Mouse (Mus musculus): ENCODE data around the gene Mllt1. TPM values are rescaled to one million over a fixed set of nuclear protein-coding genes. Genes with fewer than 3 reads are reported as not detected.

Mllt1 gene
- polyA plus RNA-seq, 1 experiment = 34.5 TPM

DNA sequence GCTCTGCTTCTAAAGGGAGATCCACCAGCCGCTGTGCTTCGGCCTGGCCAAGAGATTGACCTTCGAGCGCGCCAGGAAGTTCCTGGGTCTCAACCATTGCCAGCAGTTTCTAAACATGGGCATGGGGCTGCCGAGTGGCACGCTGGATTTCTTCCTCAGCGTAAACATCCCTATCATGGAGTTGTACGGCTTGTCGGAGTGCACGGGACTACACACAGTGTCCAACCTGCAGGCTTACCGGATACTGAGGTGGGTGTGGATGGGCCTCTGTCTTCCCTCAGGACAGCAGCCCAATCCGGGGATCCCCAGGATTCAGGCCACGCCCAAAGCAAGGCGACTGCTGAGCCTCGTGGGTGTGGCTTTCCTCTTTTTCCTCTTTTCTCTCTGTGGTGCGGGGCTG is 51.6 kb downstream of the Mllt1 start:
- DNase-seq (ENCODE audit: low spot score) = no peak

DNA sequence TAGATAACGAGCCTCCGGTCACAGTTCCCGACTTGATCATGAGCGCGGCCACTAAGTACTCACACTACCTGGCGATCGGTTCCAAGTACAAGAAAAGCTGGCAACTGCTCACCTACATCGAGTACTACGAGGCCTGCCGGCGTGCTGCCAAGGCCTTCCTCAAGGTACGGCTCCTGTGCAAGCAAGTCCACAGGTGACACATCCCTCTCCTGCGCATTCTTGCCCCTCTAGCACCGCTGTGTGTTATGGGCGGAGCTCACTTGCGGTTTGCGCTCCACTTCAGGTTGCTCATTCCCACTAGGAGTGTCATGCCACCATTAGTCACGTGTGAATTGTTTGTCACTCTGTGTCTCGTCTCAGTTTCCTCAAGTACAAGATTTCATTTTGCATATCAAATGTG is 57.8 kb downstream of the Mllt1 start:
- no peak for DNase-seq (ENCODE audit: low spot score)

DNA sequence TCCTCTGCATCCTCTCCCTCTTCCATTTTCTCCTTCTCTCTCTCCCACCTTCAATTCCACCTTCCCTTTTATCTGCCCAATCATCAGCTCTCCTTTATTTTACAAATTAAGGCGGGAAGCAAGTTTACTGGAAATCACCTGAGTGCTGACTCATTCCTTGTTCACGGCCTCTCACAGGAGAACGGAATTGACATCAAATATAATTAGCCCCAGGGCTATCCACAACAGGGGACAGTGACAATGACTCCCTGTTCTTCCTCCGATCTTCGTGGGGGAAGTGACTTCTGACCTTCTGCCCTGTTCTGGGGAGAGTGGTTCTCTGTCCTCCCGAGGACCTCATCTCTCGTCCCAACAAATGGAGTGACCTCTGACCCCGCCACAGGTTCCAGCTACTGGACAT is 58.2 kb downstream of the Mllt1 start:
- no peak for DNase-seq (ENCODE audit: low spot score)

DNA sequence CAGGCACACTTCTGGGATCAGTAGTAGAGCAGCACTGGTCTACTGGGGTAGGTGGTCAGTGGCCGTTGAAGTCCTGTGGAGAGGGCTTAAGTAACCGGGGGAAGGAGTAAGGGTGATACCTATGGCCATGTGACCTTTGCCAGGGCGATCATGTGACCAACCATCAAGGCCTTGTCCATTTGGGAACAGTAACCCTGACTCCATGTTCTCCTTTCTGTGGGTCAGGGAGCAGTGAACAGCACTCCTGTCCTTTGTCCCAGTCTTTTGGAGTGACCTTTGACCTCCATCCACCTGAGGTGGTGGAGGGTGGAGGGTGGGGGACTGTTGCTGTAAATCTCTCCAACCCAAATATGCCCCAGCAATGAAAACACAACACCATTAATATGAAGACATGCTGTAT is 58.8 kb downstream of the Mllt1 start:
- no peak for DNase-seq (ENCODE audit: low spot score)

DNA sequence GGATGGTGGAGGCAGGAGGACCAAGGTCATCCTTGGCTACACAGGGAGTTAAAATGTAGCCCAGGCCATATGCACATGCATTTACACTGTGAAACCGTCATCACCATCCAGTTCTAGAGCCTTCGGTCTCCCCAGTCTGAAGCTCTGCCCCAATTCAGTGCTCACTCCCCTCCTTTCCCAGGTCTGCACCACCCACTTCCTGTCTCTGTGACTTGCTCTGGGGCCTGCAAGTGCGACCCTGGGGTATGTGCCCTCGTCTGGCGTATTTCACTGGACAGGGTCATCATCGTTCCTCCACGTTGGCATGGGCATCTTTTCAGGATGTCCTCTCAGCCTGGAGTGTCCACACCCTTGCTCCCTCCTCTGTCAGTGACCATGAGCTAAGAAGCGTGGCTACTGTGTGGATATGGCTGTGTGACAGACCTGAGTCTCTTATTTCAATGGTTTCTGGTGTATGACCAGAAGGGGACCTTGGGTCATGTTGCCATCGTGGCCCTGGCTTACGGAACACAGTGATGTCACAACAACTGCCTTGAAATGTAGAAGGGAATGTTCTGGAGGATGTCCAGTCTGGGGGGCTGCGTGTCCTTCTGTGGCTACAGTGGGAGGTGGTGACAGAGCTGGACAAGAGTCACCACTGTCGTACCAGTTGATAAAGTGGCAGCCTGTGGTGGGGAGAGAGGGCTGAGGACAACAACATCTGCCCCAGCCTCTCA is 60.1 kb downstream of the Mllt1 start, which contains the start of gene 1700061G19Rik:
Gene 1700061G19Rik, plus strand, starts transcription at position 542 of the 716 bp plus-strand sequence.
- DNase-seq (ENCODE audit: low spot score) = no peak

DNA sequence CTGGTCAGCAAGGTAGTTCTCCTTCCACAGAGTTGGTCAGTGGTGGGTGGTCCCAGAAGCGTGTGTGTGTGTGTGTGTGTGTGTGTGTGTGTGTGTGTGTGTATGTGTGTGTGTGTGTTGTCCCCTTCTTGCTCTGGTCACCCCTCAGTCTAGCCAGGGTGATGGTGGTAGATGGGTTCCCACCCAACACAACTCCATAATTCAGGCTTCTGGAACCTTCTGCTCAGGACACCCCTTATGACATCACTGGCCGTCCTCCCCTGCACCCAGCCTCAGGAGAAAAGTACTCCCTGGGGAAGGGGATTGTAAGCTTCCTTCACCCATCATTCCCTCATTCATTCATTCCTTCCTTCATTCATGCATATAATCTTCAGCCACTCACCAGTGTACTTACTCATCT is 61.0 kb downstream of the Mllt1 start, which contains the start of gene Acsbg2:
Gene Acsbg2, minus strand, starts transcription at position 211 of the 400 bp plus-strand sequence.
- DNase-seq (ENCODE audit: low spot score) = no peak

DNA sequence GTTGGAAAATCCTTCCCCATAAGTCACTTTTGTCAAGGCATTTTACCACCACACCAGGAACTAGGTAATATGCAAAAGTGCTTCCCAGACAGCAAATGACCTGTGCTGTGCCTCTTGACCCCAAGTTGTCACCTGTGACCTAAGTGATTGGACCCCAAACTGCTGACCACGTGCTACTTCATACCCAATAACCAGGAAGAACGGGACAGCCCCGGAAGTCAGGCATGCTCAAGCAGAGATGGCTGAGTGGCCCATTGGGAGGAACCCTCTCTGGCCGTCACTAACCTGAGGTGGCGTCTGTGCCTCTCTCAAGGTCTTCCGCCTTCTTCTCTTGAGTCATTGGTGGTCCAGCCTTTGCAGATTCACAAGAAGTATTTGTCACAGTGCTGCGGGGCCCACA is 62.7 kb downstream of the Mllt1 start:
- no peak for DNase-seq (ENCODE audit: low spot score)

DNA sequence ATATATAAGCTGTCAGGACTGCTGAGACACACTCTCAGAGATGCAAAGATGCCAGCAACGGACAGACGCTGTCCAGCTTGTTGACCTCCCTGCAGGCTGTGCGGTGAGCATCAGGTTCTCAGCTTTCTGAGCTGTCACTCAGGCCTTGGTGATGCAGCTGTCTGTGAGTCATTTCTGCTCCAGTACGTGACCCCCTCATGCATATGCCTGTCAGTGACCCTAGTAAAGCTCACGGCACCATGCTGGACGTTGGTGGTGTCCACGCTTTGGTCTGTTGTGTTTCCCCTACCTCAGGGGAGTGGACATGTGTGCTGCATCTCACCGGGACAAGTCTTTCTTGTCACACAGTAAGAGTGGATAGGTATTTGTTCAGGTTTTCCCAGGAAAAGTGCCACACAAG is 63.4 kb downstream of the Mllt1 start:
- DNase-seq (ENCODE audit: low spot score) = no peak

DNA sequence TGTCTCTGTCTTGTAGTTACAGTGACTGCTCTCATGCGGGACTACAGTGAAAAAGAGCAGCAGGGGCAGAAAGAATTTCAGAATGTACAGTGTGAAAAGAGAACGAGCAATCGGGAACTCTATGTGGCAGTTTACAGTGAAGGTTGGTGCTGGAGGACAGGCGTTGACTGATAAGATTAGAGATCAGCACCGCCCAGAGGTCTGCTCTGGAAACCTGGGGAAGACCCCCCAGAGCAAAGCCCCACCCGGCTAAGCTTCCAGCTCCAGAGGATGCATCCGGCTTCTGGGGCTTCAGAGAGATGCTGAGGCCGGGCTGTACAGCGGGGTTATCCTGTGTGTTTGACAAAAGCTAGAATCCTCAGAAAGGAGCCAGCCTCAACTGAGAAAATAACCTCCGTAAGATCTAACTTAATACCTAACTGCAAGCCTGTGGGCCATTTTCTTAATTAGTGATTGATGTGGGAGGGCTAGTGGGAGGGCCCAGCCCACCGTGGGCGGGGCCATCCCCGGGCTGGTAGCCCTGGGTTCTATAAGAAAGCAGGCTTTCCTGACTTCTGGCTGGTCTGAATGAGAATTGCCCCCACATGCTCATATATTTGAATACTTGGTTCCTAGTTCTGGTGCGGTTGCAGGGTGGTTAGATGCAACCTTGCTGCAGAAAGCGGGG is 64.8 kb downstream of the Mllt1 start:
- DNase-seq (ENCODE audit: low spot score) = no peak

DNA sequence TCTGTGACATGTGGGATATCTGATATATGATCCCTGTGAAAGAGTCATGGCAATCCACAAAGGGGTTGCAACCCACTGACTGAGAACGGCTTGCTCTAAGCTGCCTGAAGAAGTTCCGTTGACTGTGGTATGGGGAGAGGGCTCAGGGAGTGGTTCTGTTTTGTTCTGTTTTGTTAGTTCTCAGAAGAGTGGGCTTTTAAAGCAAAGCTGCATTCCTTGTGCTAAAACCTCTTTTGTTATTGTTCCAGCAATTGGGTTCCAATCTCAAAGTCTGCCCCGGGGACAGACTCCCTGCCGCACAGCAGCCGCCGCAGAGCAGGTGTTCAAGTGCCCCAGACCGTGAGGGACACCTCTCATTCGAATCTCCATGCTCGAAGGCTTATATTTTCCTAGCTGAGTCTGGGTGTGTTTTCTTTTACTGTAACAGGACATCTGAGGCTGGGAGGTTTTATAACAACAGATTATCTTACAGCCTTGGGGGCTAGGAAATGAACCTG is 65.7 kb downstream of the Mllt1 start:
- DNase-seq (ENCODE audit: low spot score) = no peak

DNA sequence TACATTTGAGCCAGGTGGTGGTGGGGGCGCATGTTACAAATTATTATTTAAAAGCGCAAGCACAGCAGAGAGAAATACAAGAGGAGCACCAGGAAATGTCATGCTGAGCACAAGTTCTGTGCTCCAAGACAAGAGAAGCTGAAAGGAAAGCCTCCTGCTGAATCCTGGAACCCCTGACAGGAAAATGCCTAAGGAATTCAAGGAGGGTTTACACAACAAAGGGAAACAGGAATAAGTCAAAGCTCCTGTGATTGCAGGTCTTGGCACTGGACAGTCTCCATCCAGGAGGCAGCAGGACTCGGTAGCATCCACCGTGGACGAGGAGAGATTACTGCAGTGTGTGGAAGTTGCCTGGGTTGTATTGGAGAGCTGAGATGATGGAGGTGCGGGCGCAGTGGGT is 69.1 kb downstream of the Mllt1 start:
- no peak for DNase-seq (ENCODE audit: low spot score)

DNA sequence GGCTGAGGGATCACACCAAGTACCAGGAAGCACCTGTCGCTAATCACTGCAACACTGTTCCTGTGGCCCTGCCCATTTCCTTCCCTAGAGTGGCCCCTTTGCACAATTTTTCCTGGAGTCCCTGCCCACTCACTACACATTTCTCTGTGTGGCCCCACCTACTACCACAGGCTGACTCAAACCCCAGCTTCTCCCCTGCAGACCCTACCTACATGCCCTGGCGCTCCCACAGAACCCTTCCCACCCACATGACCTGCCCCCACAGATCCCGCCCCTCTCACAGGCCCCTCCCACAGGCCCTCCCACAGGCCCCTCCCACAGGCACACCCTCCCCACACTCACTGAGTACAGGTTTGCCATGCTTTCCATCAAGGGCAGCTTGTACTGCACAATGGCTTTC is 74.0 kb downstream of the Mllt1 start:
- DNase-seq (ENCODE audit: low spot score) = no peak

DNA sequence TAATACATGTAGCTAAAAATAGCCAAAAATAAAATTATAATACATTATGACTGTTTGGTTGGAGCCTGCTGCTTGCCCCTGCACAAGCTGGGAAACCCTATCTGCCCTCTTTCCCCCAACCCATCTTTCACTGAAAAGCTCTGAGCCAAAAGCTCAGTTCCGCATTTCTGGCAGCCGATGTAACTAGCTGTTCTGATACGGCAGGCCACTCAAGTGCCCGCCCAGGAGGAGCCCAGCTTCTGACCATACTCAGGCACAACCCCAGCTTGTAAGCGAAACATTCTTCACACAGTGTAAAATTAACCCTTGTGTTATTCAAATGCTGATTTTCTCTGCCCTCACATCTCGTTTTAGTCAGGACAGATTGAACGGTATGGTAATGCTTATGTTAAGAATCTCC is 76.3 kb downstream of the Mllt1 start:
- no peak for DNase-seq (ENCODE audit: low spot score)

DNA sequence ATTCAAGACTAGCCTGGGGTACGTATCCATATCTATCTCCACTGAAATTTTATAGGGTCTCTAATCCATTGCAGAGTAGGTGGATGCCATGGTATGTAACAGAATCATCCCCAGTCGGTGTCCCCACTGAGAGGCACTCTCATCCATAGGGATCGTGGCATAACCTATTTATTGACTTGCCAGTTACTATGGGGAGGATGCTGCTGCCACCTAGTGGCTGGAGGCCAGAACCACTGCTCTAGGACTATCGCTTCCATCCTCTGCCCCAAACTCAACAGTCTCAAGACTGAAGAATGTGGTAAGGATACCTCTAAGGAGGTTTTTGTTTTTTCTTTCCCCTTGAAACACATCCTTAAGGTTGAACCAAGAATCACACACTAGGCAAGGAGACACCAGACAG is 77.0 kb downstream of the Mllt1 start:
- peak; percentile 50 for DNase-seq (ENCODE audit: low spot score)

DNA sequence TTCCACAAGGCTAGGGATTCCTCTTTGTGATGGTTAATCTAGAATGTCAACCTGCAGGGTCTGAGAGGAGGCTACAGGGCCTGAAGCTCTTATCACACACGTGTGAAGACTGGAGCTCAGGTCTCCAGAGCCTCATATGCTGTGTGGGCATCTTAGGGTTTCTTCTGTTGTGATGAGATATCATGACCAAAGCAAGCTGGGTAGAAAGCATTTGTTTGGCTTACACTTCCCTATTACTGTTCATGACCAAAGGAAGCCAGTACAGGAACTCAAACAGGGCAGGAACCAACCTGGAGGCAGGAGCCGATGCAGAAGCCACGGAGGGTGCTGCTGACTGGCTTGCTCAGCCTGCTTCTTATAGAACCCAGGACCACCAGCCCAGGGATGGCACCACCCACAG is 79.8 kb downstream of the Mllt1 start:
- DNase-seq (ENCODE audit: low spot score) = no peak

DNA sequence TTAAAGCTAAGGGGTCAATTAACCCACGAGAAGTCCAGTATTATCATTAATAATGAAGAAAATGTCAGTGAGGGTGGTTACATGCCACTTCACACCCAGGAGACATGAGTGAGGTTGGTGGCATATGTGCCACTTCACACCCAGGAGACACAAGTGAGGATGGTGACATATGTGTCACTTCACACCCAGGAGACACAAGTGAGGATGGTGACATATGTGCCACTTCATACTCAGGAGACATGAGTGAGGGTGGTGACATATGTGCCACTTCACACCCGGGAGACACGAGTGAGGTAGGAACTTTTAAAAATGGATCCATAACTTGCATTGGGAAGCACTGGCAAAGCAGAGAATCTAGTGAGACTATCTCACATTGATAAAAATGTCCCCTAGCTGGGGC is 84.0 kb downstream of the Mllt1 start:
- no peak for DNase-seq (ENCODE audit: low spot score)

DNA sequence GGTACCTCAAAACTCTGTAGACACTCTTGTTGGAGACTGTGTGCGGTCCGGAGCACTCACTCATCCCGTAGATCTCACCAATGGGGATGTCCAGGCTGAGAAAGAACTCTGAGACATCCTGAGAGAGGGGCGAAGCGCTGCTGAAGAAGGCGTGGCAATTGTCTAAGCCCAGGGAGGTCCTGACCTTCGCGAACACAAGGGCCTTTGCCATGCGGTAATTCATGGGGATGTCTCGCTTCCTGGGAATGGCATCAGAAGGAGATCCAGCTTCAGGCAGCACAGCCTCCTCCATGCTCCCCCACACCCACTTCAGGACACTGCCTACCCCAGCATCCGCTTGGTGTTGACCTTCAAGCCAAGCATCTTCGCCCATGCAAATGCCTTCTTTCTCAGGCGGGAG is 85.5 kb downstream of the Mllt1 start:
- DNase-seq (ENCODE audit: low spot score) = no peak

DNA sequence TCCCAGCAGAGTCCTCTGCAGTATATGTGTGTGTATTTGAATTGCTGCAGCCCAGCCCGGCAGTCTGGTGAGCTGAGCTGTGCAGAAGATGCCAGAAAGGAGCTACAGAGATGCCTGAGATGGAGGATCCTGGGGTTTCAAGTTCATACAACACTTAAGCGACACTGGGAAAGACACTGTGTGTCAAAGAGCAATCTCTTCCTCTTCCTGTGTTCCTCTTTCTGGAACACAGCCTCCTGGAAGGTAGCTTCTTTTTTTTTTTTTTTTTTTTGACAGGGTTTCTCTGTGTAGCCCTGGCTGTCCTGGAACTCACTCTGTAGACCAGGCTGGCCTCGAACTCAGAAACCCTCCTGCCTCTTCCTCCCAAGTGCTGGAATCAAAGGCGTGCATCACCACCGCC is 86.4 kb downstream of the Mllt1 start:
- no peak for DNase-seq (ENCODE audit: low spot score)

DNA sequence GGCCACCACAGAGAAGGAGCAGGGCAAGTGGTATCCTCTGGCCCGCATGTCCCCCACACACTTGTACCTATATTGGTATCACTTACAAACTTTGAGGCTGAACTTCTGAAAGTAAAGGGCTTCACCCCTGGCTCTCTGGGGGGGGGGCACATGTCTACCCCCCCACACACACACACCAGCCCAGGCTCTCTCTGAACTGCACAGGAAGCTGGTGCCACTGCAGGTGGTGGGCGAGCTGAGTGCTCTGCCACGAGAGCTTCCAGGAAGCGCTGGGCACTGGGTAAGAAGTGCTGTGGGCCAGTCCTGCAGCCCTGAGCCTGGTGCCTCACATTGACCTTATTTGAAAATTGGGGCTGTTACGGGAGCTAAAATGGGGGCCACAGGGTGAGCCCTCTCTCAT is 91.5 kb downstream of the Mllt1 start:
- DNase-seq (ENCODE audit: low spot score) = no peak
